Mouse (Mus musculus) heart, embryonic 14.5 days (tissue): Measurements from ENCODE around the gene Rslcan18. TPM values are rescaled to one million over a fixed set of nuclear protein-coding genes. Genes with fewer than 3 reads are reported as not detected.
"Not testable (repeated sequence)": the region's sequence is repeated elsewhere in the genome, so short reads cannot be mapped to it uniquely, and the experiment has no call there.

Experiments used
- ATAC-seq: fragments of 200-750 bp; cut with Nextera tagmentation; 2 replicates; pipeline ENCODE4 v1.8.0; 2017; ENCODE audit warnings: low read depth, moderate TSS enrichment; ENCODE audit not compliant: insufficient number of reproducible peaks, insufficient read depth, low FRiP score
- H3K27ac ChIP-seq, 2 experiments: fragments of 200-500 bp in 1 of 2; fragments of 300-500 bp in 1 of 2; sonication (generic) in 1 of 2; replicated peaks in 1 of 2; 2 replicates each; pipeline ENCODE4 v1.5.1; 2012 to 2014; ENCODE audit warnings: low read depth in 2 of 2, low read length in 2 of 2, control low read depth in 1 of 2, mild to moderate bottlenecking in 1 of 2, mixed read lengths in 1 of 2; ENCODE audit not compliant: control insufficient read depth in 1 of 2, insufficient read depth in 1 of 2
- H3K27me3 ChIP-seq: fragments of 300-500 bp; sonication (generic); 2 replicates; pipeline ENCODE4 v1.6.1; 2014; ENCODE audit warnings: mild to moderate bottlenecking, low read length, control low read depth; ENCODE audit not compliant: control insufficient read depth, insufficient read depth
- H3K36me3 ChIP-seq: fragments of 300-500 bp; sonication (generic); 2 replicates; pipeline ENCODE4 v1.6.1; 2014; ENCODE audit warnings: mild to moderate bottlenecking, control low read depth, low read length, mixed read lengths; ENCODE audit not compliant: control insufficient read depth, insufficient read depth
- H3K4me1 ChIP-seq, 2 experiments: fragments of 200-500 bp in 1 of 2; fragments of 300-500 bp in 1 of 2; sonication (generic) in 1 of 2; 2 replicates each; pipeline ENCODE4 v1.6.1; 2012 to 2014; ENCODE audit warnings: low read length in 2 of 2, control low read depth in 1 of 2, mixed read lengths in 1 of 2; ENCODE audit not compliant: control insufficient read depth in 2 of 2, insufficient read depth in 2 of 2
- H3K4me2 ChIP-seq: fragments of 300-500 bp; sonication (generic); 2 replicates; pipeline ENCODE4 v1.6.1; 2014; ENCODE audit warnings: mild to moderate bottlenecking, low read length
- H3K4me3 ChIP-seq, 2 experiments: fragments of 200-500 bp in 1 of 2; fragments of 300-500 bp in 1 of 2; sonication (generic) in 1 of 2; 2 replicates each; pipeline ENCODE4 v1.5.1; 2012 to 2014; ENCODE audit warnings: low read length in 2 of 2, mild to moderate bottlenecking in 2 of 2, control low read depth in 1 of 2, low read depth in 1 of 2, moderate library complexity in 1 of 2; ENCODE audit not compliant: control insufficient read depth in 1 of 2, insufficient read depth in 1 of 2
- H3K9ac ChIP-seq: fragments of 300-500 bp; sonication (generic); 2 replicates; pipeline ENCODE4 v1.6.1; 2014; ENCODE audit warnings: mild to moderate bottlenecking, low read length
- H3K9me3 ChIP-seq: fragments of 300-500 bp; sonication (generic); 2 replicates; pipeline ENCODE4 v1.6.1; 2016; ENCODE audit warnings: low read length, control low read depth; ENCODE audit not compliant: control insufficient read depth
- WGBS: fragments of 180-500 bp; shearing (Covaris S2); extraction: QIAGEN DNeasy Blood & Tissue Kit; methylation state at CpG from one replicate; pipeline ENCODE4 v1.1.7; 2014; 5-methylcytosine and 5-hydroxymethylcytosine counted together
- polyA plus RNA-seq: library from polyadenylated mRNA; unstranded; fragments of >200 nt; fragmentation: Nextera tagmentation; extraction: Ambion mirVana; gene quantifications from 2 replicates; pipeline ENCODE4 v1.2.1, GENCODE M21; 2014

Gene Rslcan18
- polyA plus RNA-seq, result 0.12 and 0.20 TPM in 2 replicates

DNA sequence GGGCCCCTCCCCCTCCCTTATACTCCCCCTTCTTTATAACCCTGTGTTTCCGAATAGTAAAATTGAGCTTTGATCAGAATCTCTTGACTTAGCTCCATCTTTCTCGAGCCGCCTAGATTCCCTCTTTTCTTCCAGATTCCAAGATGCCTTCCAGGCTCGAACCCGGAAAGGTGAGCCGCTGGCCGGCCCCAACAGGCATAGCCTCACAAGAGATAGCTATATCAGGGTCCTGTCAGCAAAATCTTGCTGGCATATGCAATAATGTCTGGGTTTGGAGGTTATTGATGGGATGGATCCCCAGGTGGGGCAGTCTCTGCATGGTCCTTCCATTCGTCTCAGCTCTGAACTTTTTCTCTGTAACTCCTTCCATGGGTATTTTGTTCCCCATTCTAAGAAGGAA, at the start of gene Rslcan18:
TSS of gene Rslcan18 (minus strand) at position 101 of the 400 bp plus-strand sequence.
- not testable (repeated sequence) for H3K27me3 ChIP-seq, ATAC-seq, H3K9ac ChIP-seq, H3K27ac ChIP-seq, H3K36me3 ChIP-seq, H3K9me3 ChIP-seq, H3K4me2 ChIP-seq, H3K4me3 ChIP-seq, H3K4me1 ChIP-seq
- 76% methylated on average over 8 of the region's 8 CpGs for WGBS

DNA sequence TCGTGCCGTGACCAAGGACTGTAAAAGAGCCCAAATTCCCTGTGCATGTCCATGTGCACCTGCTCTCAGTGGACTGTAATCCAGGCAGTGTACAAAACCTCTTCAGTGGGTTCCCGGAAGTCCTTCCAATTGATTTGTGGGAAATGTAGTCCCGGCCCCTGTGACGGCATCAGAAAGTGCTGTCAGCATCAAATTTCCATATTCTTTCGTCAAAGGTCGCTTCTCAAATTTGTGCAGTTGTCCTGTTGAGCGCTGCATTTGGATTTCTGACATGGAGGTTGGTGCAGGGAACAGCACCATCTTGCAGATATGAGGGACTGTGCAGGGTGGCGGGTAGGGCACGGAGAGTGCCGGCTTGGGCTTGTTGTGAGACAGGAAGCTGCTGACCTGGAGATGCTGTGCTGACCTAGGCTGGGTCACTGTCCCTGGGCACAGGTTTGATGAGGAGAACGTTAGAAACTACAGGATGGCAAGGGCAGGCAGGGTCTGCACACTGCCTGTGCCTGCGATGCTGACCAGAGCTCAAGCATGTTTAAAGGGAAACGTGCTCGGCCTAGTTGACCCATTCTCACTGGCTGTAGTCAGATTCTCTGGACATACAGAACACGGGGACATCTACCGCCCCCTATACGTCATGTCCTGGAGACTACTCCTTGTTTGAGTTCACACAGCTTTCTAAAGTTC, 12.1 kb upstream of the Rslcan18 start:
- Histone ChIP-seq H3K36me3 (no peaks in the 10 kb centered on the region), H3K9me3 (no peaks in the 10 kb centered on the region), H3K4me2 (peak overlapping the region; percentile 75), H3K27ac (peak overlapping the region; percentile 23 to 58; a peak in 3 of 4 replicates), H3K4me3 (peak overlapping the region; percentile 71 to 89), H3K4me1 (peaks cover 0 to 7% of the 10 kb centered on the region in 2 experiments; a peak in 1 of 4 replicates), H3K27me3 (no peaks in the 10 kb centered on the region), H3K9ac (peak overlapping the region; percentile 82)
- ATAC-seq, result peak; percentile 83
- WGBS, result under 1% methylated on average over 18 of the region's 18 CpGs

DNA sequence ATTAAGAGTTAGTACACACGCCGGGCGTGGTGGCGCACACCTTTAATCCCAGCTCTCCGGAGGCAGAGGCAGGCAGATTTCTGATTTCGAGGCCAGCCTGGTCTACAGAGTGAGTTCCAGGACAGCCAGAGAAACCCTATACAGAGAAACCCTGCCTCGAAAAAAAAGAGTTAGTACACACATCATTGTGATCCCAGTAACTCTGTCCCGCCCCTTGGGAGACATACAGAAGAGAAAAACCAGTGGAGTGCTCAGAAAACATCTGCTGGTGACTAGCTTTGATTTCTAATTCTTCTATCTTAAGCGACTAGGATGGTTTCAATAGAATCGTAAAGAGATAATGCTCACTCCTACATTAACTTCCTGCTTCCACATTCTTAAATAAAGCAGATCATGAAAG, 11.4 kb upstream of the Rslcan18 start:
- H3K27ac ChIP-seq, ATAC-seq, H3K9ac ChIP-seq, H3K9me3 ChIP-seq, H3K36me3 ChIP-seq, H3K4me1 ChIP-seq, H3K27me3 ChIP-seq: not testable (repeated sequence)
- Histone ChIP-seq H3K4me2 (peak overlapping the region; percentile 75), H3K4me3 (peak overlapping the region in 1 of 2 experiments; percentile 71; a peak in 1 of 4 replicates)
- 68% methylated on average over 10 of the region's 10 CpGs for WGBS

DNA sequence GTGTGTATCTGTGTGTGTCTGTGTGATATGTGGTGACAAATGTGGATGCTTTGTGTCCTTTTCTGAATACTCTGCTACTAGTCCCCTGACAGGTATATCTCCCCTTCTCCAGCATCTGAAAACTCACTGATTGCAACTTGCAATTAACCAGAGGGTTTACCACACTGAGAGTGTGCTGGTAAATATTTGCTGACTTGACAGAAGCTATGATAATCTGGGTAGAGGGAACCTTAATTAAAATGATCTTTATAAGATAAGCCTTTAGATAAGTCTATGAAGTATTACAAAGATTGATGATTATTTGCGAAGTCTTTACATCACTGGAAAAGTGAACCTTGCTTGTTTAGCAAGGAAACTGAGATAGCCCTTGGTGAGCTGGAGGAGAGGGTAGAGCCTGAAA, 8.4 kb upstream of the Rslcan18 start:
- Histone ChIP-seq H3K4me2 (no peak overlapping the region), H3K27ac (no peak overlapping the region), H3K36me3 (no peaks in the 10 kb centered on the region), H3K9me3 (no peaks in the 10 kb centered on the region), H3K4me3 (no peak overlapping the region), H3K4me1 (peaks cover 0 to 7% of the 10 kb centered on the region in 2 experiments; a peak in 1 of 4 replicates), H3K9ac (no peak overlapping the region), H3K27me3 (no peaks in the 10 kb centered on the region)
- WGBS, result 78% methylated on average over 1 of the region's 1 CpGs
- ATAC-seq, result no peak

DNA sequence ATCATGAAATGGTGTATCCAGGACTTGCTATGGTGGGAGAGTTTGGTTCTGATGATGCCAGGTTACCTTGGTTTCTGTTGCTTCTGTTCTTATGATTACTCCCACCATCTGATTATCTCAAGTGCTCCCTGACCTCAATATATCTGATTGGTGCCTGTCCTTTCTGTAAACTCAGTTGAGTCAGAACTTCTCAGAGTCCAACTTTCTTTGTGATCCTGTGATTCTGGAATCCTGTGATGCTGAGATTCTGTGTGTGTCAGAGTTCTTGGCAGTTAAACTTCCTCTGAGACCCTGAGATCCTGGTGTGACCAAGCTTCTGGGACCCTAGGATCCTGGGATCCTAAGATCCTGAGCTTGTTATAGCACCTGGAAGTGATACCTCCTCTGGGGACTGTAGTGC, 5.3 kb upstream of the Rslcan18 start, which contains the start of gene Zfp759:
TSS of gene Zfp759 (plus strand) at position 301 of the 400 bp plus-strand sequence.
- not testable (repeated sequence) for H3K27me3 ChIP-seq, H3K9ac ChIP-seq, ATAC-seq, H3K4me3 ChIP-seq, H3K4me1 ChIP-seq, H3K27ac ChIP-seq, H3K4me2 ChIP-seq, H3K9me3 ChIP-seq, H3K36me3 ChIP-seq

DNA sequence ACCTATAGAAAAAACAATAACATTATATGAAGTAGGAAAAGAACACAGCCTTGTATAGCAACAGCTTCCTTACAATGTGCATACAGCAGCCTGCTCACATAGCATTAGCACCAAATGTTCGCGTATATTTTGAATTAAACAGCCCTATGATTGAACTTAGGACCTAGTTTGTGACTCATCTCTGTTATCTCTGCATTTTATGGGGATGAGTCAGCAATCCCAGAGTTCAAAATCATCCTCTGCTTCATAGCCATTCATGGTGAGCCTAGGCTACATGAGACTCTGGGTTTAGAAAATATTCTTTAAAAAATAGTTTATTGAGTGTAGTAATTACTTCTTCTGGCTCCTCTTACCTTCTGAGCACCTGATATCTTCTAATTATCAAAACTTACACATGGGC, 2.8 kb downstream of the Rslcan18 start:
- no peak overlapping the region for H3K4me3 ChIP-seq
- H3K9ac ChIP-seq, result no peak overlapping the region
- WGBS, result 81% methylated on average over 2 of the region's 2 CpGs
- no peaks in the 10 kb centered on the region for H3K36me3 ChIP-seq
- H3K4me1 ChIP-seq, result no peaks in the 10 kb centered on the region
- H3K27me3 ChIP-seq, result no peaks in the 10 kb centered on the region
- H3K27ac ChIP-seq, result no peak overlapping the region
- H3K9me3 ChIP-seq, result no peaks in the 10 kb centered on the region
- no peak for ATAC-seq
- no peak overlapping the region for H3K4me2 ChIP-seq

DNA sequence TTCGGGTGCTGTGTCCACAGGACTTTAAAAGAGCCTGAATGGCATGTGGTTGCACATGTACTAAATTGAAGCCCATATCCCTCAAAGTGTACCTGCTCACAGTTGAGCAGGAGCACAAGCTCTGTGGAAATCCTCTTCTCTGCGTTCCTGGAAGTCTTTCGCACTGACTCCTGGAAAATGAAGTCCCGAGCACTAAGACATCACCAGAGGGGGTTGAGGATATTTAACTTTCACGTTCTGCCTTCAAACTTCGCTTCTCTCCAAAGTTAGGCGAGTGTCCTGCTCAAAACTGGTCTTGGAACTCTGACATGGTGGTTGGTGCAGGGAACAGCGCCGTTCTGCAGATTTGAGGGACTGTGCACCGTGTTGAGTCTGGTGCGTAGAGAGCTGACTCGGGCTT, 4.0 kb downstream of the Rslcan18 start:
- Histone ChIP-seq H3K4me3 (no peak overlapping the region), H3K4me1 (peaks cover 5 to 7% of the 10 kb centered on the region in 2 experiments), H3K27me3 (no peaks in the 10 kb centered on the region), H3K4me2 (no peak overlapping the region), H3K27ac (no peak overlapping the region), H3K9ac (no peak overlapping the region), H3K36me3 (no peaks in the 10 kb centered on the region), H3K9me3 (no peaks in the 10 kb centered on the region)
- 75% methylated on average over 12 of the region's 12 CpGs for WGBS
- ATAC-seq, result no peak

DNA sequence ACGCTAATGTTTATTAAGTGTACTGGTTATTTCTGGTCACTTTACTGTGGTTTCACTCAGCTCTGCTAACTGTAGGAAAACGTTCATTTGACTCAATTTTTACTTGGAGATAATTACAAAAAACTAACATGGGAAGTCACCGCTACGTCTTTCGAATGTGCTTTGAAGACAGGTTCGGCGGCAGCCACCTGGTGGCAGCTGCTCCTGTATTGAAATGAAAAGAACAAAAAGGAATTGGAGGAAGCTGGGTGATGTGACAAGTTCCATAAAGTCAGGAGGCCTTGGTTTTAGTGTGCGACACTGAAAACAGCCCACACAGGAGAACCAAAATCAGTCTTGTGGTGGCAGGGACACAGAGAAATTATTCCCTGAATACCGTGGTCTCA, 7.2 kb downstream of the Rslcan18 start:
- no peak for ATAC-seq
- H3K36me3 ChIP-seq, result peaks cover 10% of the 10 kb centered on the region
- H3K9ac ChIP-seq, result peak overlapping the region; percentile 2
- 6% methylated on average over 9 of the region's 9 CpGs for WGBS
- H3K4me3 ChIP-seq, result peak overlapping the region; percentile 14 to 62; a peak in 3 of 4 replicates
- peaks cover 5 to 7% of the 10 kb centered on the region in 2 experiments for H3K4me1 ChIP-seq
- H3K27ac ChIP-seq, result no peak overlapping the region
- H3K9me3 ChIP-seq, result no peaks in the 10 kb centered on the region
- H3K4me2 ChIP-seq, result peak overlapping the region; percentile 80
- H3K27me3 ChIP-seq, result no peaks in the 10 kb centered on the region
